Mouse (Mus musculus) embryonic facial prominence, embryonic 14.5 days (tissue): Measurements from ENCODE around the gene Olfr830. TPM values are rescaled to one million over a fixed set of nuclear protein-coding genes. Genes with fewer than 3 reads are reported as not detected.
"Not testable (repeated sequence)": the region's sequence is repeated elsewhere in the genome, so short reads cannot be mapped to it uniquely, and the experiment has no call there.

Source experiments
- ATAC-seq: fragments of 200-750 bp; cut with Nextera tagmentation; 2 replicates; pipeline ENCODE4 v1.8.0; 2017; ENCODE audit warnings: low read depth, moderate number of reproducible peaks, moderate TSS enrichment
- DNase-seq: peaks from one replicate; pipeline ENCODE4 v3.0.0-alpha.2; 2015; ENCODE audit warnings: low spot score
- H3K27ac ChIP-seq: fragments of 300-500 bp; sonication (generic); replicated peaks from 2 replicates; pipeline ENCODE4 v1.5.1; 2014; ENCODE audit warnings: low read depth, mild to moderate bottlenecking, low read length, moderate library complexity
- H3K27me3 ChIP-seq: fragments of 300-500 bp; sonication (generic); replicated peaks from 2 replicates; pipeline ENCODE4 v1.6.1; 2014; ENCODE audit warnings: low read length; ENCODE audit not compliant: control insufficient read depth, insufficient read depth
- H3K36me3 ChIP-seq: fragments of 300-500 bp; sonication (generic); 2 replicates; pipeline ENCODE4 v1.6.1; 2014; ENCODE audit warnings: low read length, mixed read lengths; ENCODE audit not compliant: control insufficient read depth, insufficient read depth
- H3K4me1 ChIP-seq: fragments of 300-500 bp; sonication (generic); 2 replicates; pipeline ENCODE4 v1.6.1; 2014; ENCODE audit warnings: antibody characterized with exemption, low read length; ENCODE audit not compliant: control insufficient read depth, insufficient read depth
- H3K4me2 ChIP-seq: fragments of 300-500 bp; sonication (generic); 2 replicates; pipeline ENCODE4 v1.6.1; 2014; ENCODE audit warnings: low read depth, mild to moderate bottlenecking, low read length, moderate library complexity, mixed read lengths
- H3K4me3 ChIP-seq: fragments of 300-500 bp; sonication (generic); 2 replicates; pipeline ENCODE4 v1.5.1; 2014; ENCODE audit warnings: low read depth, mild to moderate bottlenecking, low read length
- H3K9ac ChIP-seq: fragments of 300-500 bp; sonication (generic); 2 replicates; pipeline ENCODE4 v1.6.1; 2014; ENCODE audit warnings: low read depth, mild to moderate bottlenecking, low read length, moderate library complexity, mixed read lengths
- H3K9me3 ChIP-seq: fragments of 300-500 bp; sonication (generic); 2 replicates; pipeline ENCODE4 v1.6.1; 2016; ENCODE audit warnings: low read length; ENCODE audit not compliant: control insufficient read depth
- WGBS: fragments of 180-500 bp; shearing (Covaris S2); extraction: QIAGEN DNeasy Blood & Tissue Kit; methylation state at CpG from one replicate; pipeline ENCODE4 v1.1.7; 2014; 5-methylcytosine and 5-hydroxymethylcytosine counted together
- polyA plus RNA-seq: library from polyadenylated mRNA; unstranded; fragments of >200 nt; fragmentation: Nextera tagmentation; extraction: Ambion mirVana; gene quantifications from 2 replicates; pipeline ENCODE4 v1.2.1, GENCODE M21; 2014

Gene Olfr830
- polyA plus RNA-seq: not detected in 2 replicates

- H3K9ac ChIP-seq: no peak within 1 kb of the TSS
- H3K4me2 ChIP-seq: no peak within 1 kb of the TSS
- H3K4me1 ChIP-seq: no peaks in the 10 kb centered on the region
- H3K27ac ChIP-seq: no peak within 1 kb of the TSS
- H3K4me3 ChIP-seq: no peak within 1 kb of the TSS
- ATAC-seq (no peak), DNase-seq (no peak)
- H3K9me3 ChIP-seq: no peaks in the 10 kb centered on the region
- H3K36me3 ChIP-seq: no peaks in the 10 kb centered on the region
- no peaks in the 10 kb centered on the region for H3K27me3 ChIP-seq
Observed at GRCm38 (mm10) chr9:18874393-18874792, at the start of gene Olfr830. Olfr830 (plus strand) TSS chr9:18874693.

- DNase-seq: no peak
- Histone ChIP-seq H3K4me1 (no peaks in the 10 kb centered on the region), H3K9me3 (no peaks in the 10 kb centered on the region), H3K4me2 (no peak within 1 kb of the TSS), H3K36me3 (no peaks in the 10 kb centered on the region), H3K9ac (no peak within 1 kb of the TSS), H3K4me3 (no peak within 1 kb of the TSS), H3K27ac (no peak within 1 kb of the TSS), H3K27me3 (no peaks in the 10 kb centered on the region)
- 69% methylated on average over 1 of the region's 1 CpGs for WGBS
- no peak for ATAC-seq
Observed at GRCm38 (mm10) chr9:18854633-18855032, 19.9 kb upstream of the Olfr830 start, which contains the start of gene Olfr829. Olfr829 (plus strand) TSS chr9:18854933.

- 66% methylated on average over 2 of the region's 2 CpGs for WGBS
- H3K9ac ChIP-seq, ATAC-seq, H3K4me3 ChIP-seq, H3K36me3 ChIP-seq, H3K27ac ChIP-seq, H3K27me3 ChIP-seq, H3K9me3 ChIP-seq, H3K4me2 ChIP-seq, DNase-seq, H3K4me1 ChIP-seq: not testable (repeated sequence)
Observed at GRCm38 (mm10) chr9:18907699-18908098, 33.2 kb downstream of the Olfr830 start.

GRCm38 (mm10) chr9:18927921-18928320 lies 53.4 kb downstream of the Olfr830 start:
- not testable (repeated sequence) for H3K4me2 ChIP-seq, H3K9ac ChIP-seq, H3K27ac ChIP-seq, H3K4me1 ChIP-seq, DNase-seq, H3K27me3 ChIP-seq, H3K36me3 ChIP-seq, ATAC-seq, H3K9me3 ChIP-seq, H3K4me3 ChIP-seq
- 82% methylated on average over 14 of the region's 16 CpGs for WGBS

Other genes with a start within 250 kb of the Olfr830 start
- 0.63 and 0.79 TPM in 2 replicates for gene Muc16, start 200.2 kb upstream of the Olfr830 start, polyA plus RNA-seq
- 0.15 TPM in 1 of 2 replicates, not detected in the other for gene Olfr24, start 110.7 kb upstream of the Olfr830 start, polyA plus RNA-seq
- not detected in 2 replicates for gene Olfr828, start 55.2 kb upstream of the Olfr830 start, polyA plus RNA-seq
- not detected in 2 replicates for gene Olfr829, start 19.8 kb upstream of the Olfr830 start, polyA plus RNA-seq
- not detected in 2 replicates for gene Olfr832, start 62.4 kb downstream of the Olfr830 start, polyA plus RNA-seq
- gene Olfr834, start 113.3 kb downstream of the Olfr830 start, polyA plus RNA-seq: not detected in 2 replicates
- gene Olfr835, start 158.0 kb downstream of the Olfr830 start, polyA plus RNA-seq: not detected in 2 replicates
- not detected in 2 replicates for gene Olfr836, start 245.7 kb downstream of the Olfr830 start, polyA plus RNA-seq